Mouse (Mus musculus): ENCODE data around the gene Cntfr.
"Not testable (repeated sequence)": the region's sequence is repeated elsewhere in the genome, so short reads cannot be mapped to it uniquely, and the experiment has no call there.

GRCm38 (mm10) chr4:41700224-41700623 is 3.3 kb upstream of the Cntfr start:
- TF ChIP-seq POLR2A (IDR thresholded peaks at IDR 0.05; ENCODE audit: control insufficient read depth, extremely low read depth, insufficient read depth, low read length, poor library complexity); CTCF (IDR thresholded peaks at IDR 0.05; ENCODE audit: borderline replicate concordance, control insufficient read depth, extremely low read depth, insufficient read depth, low read length, poor library complexity): not testable (repeated sequence)

Measured in thymus, adult 2 months (tissue).